Mouse (Mus musculus): ENCODE measurements around the gene Kif3c. TPM values are rescaled to one million over a fixed set of nuclear protein-coding genes. Genes with fewer than 3 reads are reported as not detected.
"Not testable (repeated sequence)": the region's sequence is repeated elsewhere in the genome, so short reads cannot be mapped to it uniquely, and the experiment has no call there.

Kif3c gene
- polyA plus RNA-seq, 1 experiment from 2014 or later: 5.9 TPM

- Histone ChIP-seq H3K9ac (ENCODE audit: low read depth, low read length) (no peak overlapping the region), H3K4me1 (ENCODE audit: control insufficient read depth, insufficient read depth, low read length) (no peaks in the 10 kb centered on the region), H3K4me3 (ENCODE audit: low read depth, low read length) (no peak overlapping the region), H3K4me2 (no peak overlapping the region), H3K9me3 (replicated peaks; ENCODE audit: control insufficient read depth, low read length) (no peaks in the 10 kb centered on the region), H3K27ac (ENCODE audit: low read depth, low read length) (no peak overlapping the region), H3K27me3 (ENCODE audit: control insufficient read depth, insufficient read depth, low read length) (no peaks in the 10 kb centered on the region), H3K36me3 (ENCODE audit: control insufficient read depth, insufficient read depth, low read length) (no peaks in the 10 kb centered on the region)
- 80% methylated on average over 2 of the region's 2 CpGs for WGBS (ENCODE audit: insufficient replicate concordance)
- ATAC-seq (replicated peaks; ENCODE audit: insufficient number of reproducible peaks, low FRiP score, low TSS enrichment): no peak
Measured at GRCm38 (mm10) chr12:3390071-3390470, 25.1 kb downstream of the Kif3c start.

GRCm38 (mm10) chr12:3390577-3391262 lies 25.8 kb downstream of the Kif3c start:
- no peaks in the 10 kb centered on the region for H3K27me3 ChIP-seq (ENCODE audit: control insufficient read depth, insufficient read depth, low read length)
- WGBS (ENCODE audit: insufficient replicate concordance): 31% methylated on average over 12 of the region's 12 CpGs
- H3K4me2 ChIP-seq: no peak overlapping the region
- no peak overlapping the region for H3K9ac ChIP-seq (ENCODE audit: low read depth, low read length)
- no peaks in the 10 kb centered on the region for H3K36me3 ChIP-seq (ENCODE audit: control insufficient read depth, insufficient read depth, low read length)
- no peaks in the 10 kb centered on the region for H3K9me3 ChIP-seq (replicated peaks; ENCODE audit: control insufficient read depth, low read length)
- H3K4me1 ChIP-seq (ENCODE audit: control insufficient read depth, insufficient read depth, low read length): no peaks in the 10 kb centered on the region
- no peak overlapping the region for H3K27ac ChIP-seq (ENCODE audit: low read depth, low read length)
- H3K4me3 ChIP-seq (ENCODE audit: low read depth, low read length): no peak overlapping the region
- ATAC-seq (replicated peaks; ENCODE audit: insufficient number of reproducible peaks, low FRiP score, low TSS enrichment): no peak; the same call in 1 of the 2 replicates

GRCm38 (mm10) chr12:3391276-3391675 lies 26.3 kb downstream of the Kif3c start:
- H3K27ac ChIP-seq (ENCODE audit: low read depth, low read length): no peak overlapping the region
- no peaks in the 10 kb centered on the region for H3K27me3 ChIP-seq (ENCODE audit: control insufficient read depth, insufficient read depth, low read length)
- H3K36me3 ChIP-seq (ENCODE audit: control insufficient read depth, insufficient read depth, low read length): no peaks in the 10 kb centered on the region
- no peaks in the 10 kb centered on the region for H3K9me3 ChIP-seq (replicated peaks; ENCODE audit: control insufficient read depth, low read length)
- 68% methylated on average over 1 of the region's 1 CpGs for WGBS (ENCODE audit: insufficient replicate concordance)
- no peaks in the 10 kb centered on the region for H3K4me1 ChIP-seq (ENCODE audit: control insufficient read depth, insufficient read depth, low read length)
- ATAC-seq (replicated peaks; ENCODE audit: insufficient number of reproducible peaks, low FRiP score, low TSS enrichment): no peak
- H3K4me2 ChIP-seq: no peak overlapping the region
- H3K9ac ChIP-seq (ENCODE audit: low read depth, low read length): no peak overlapping the region
- H3K4me3 ChIP-seq (ENCODE audit: low read depth, low read length): no peak overlapping the region

GRCm38 (mm10) chr12:3393140-3393539 lies 28.2 kb downstream of the Kif3c start:
- no peak overlapping the region for H3K4me3 ChIP-seq (ENCODE audit: low read depth, low read length)
- no peaks in the 10 kb centered on the region for H3K9me3 ChIP-seq (replicated peaks; ENCODE audit: control insufficient read depth, low read length)
- no peak overlapping the region for H3K27ac ChIP-seq (ENCODE audit: low read depth, low read length)
- no peaks in the 10 kb centered on the region for H3K4me1 ChIP-seq (ENCODE audit: control insufficient read depth, insufficient read depth, low read length)
- H3K27me3 ChIP-seq (ENCODE audit: control insufficient read depth, insufficient read depth, low read length): no peaks in the 10 kb centered on the region
- H3K9ac ChIP-seq (ENCODE audit: low read depth, low read length): no peak overlapping the region
- no peaks in the 10 kb centered on the region for H3K36me3 ChIP-seq (ENCODE audit: control insufficient read depth, insufficient read depth, low read length)
- ATAC-seq (replicated peaks; ENCODE audit: insufficient number of reproducible peaks, low FRiP score, low TSS enrichment): no peak
- WGBS (ENCODE audit: insufficient replicate concordance): 55% methylated on average over 4 of the region's 4 CpGs
- H3K4me2 ChIP-seq: no peak overlapping the region

GRCm38 (mm10) chr12:3396931-3397330 lies 32.0 kb downstream of the Kif3c start:
- no peaks in the 10 kb centered on the region for H3K9me3 ChIP-seq (replicated peaks; ENCODE audit: control insufficient read depth, low read length)
- no peaks in the 10 kb centered on the region; the same call in 1 of the 2 replicates for H3K36me3 ChIP-seq (ENCODE audit: control insufficient read depth, insufficient read depth, low read length)
- H3K27me3 ChIP-seq (ENCODE audit: control insufficient read depth, insufficient read depth, low read length): no peaks in the 10 kb centered on the region
- WGBS (ENCODE audit: insufficient replicate concordance): 88% methylated on average over 8 of the region's 8 CpGs
- no peak overlapping the region for H3K9ac ChIP-seq (ENCODE audit: low read depth, low read length)
- no peak overlapping the region for H3K4me3 ChIP-seq (ENCODE audit: low read depth, low read length)
- no peak overlapping the region for H3K27ac ChIP-seq (ENCODE audit: low read depth, low read length)
- no peak for ATAC-seq (replicated peaks; ENCODE audit: insufficient number of reproducible peaks, low FRiP score, low TSS enrichment)
- H3K4me1 ChIP-seq (ENCODE audit: control insufficient read depth, insufficient read depth, low read length): no peaks in the 10 kb centered on the region
- H3K4me2 ChIP-seq: no peak overlapping the region

- not testable (repeated sequence) for H3K4me3 ChIP-seq (ENCODE audit: low read depth, low read length); H3K4me2 ChIP-seq; ATAC-seq (replicated peaks; ENCODE audit: insufficient number of reproducible peaks, low FRiP score, low TSS enrichment); H3K4me1 ChIP-seq (ENCODE audit: control insufficient read depth, insufficient read depth, low read length); H3K27me3 ChIP-seq (ENCODE audit: control insufficient read depth, insufficient read depth, low read length); H3K9ac ChIP-seq (ENCODE audit: low read depth, low read length); H3K36me3 ChIP-seq (ENCODE audit: control insufficient read depth, insufficient read depth, low read length); H3K27ac ChIP-seq (ENCODE audit: low read depth, low read length); H3K9me3 ChIP-seq (replicated peaks; ENCODE audit: control insufficient read depth, low read length)
- WGBS (ENCODE audit: insufficient replicate concordance): 96% methylated on average over 3 of the region's 3 CpGs
Measured at GRCm38 (mm10) chr12:3405662-3406061, 40.7 kb downstream of the Kif3c start.

- no peak overlapping the region for H3K9ac ChIP-seq (ENCODE audit: low read depth, low read length)
- H3K4me2 ChIP-seq: no peak overlapping the region
- no peaks in the 10 kb centered on the region for H3K9me3 ChIP-seq (replicated peaks; ENCODE audit: control insufficient read depth, low read length)
- H3K4me3 ChIP-seq (ENCODE audit: low read depth, low read length): no peak overlapping the region
- no peak overlapping the region for H3K27ac ChIP-seq (ENCODE audit: low read depth, low read length)
- WGBS (ENCODE audit: insufficient replicate concordance): 88% methylated on average over 6 of the region's 6 CpGs
- no peak for ATAC-seq (replicated peaks; ENCODE audit: insufficient number of reproducible peaks, low FRiP score, low TSS enrichment)
- no peaks in the 10 kb centered on the region for H3K4me1 ChIP-seq (ENCODE audit: control insufficient read depth, insufficient read depth, low read length)
- H3K27me3 ChIP-seq (ENCODE audit: control insufficient read depth, insufficient read depth, low read length): no peaks in the 10 kb centered on the region
- H3K36me3 ChIP-seq (ENCODE audit: control insufficient read depth, insufficient read depth, low read length): no peaks in the 10 kb centered on the region
Measured at GRCm38 (mm10) chr12:3406585-3406984, 41.7 kb downstream of the Kif3c start.

GRCm38 (mm10) chr12:3414956-3415355 lies 50.0 kb downstream of the Kif3c start:
- no peaks in the 10 kb centered on the region for H3K4me1 ChIP-seq (ENCODE audit: control insufficient read depth, insufficient read depth, low read length)
- WGBS (ENCODE audit: insufficient replicate concordance): 91% methylated on average over 4 of the region's 4 CpGs
- H3K36me3 ChIP-seq (ENCODE audit: control insufficient read depth, insufficient read depth, low read length): peaks cover 5% of the 10 kb centered on the region; the same call in 1 of the 2 replicates
- no peak for ATAC-seq (replicated peaks; ENCODE audit: insufficient number of reproducible peaks, low FRiP score, low TSS enrichment)
- no peaks in the 10 kb centered on the region for H3K9me3 ChIP-seq (replicated peaks; ENCODE audit: control insufficient read depth, low read length)
- H3K9ac ChIP-seq (ENCODE audit: low read depth, low read length): no peak overlapping the region
- H3K4me2 ChIP-seq: no peak overlapping the region
- H3K27me3 ChIP-seq (ENCODE audit: control insufficient read depth, insufficient read depth, low read length): no peaks in the 10 kb centered on the region
- H3K4me3 ChIP-seq (ENCODE audit: low read depth, low read length): no peak overlapping the region
- H3K27ac ChIP-seq (ENCODE audit: low read depth, low read length): no peak overlapping the region

- Histone ChIP-seq H3K9me3 (replicated peaks; ENCODE audit: control insufficient read depth, low read length) (no peaks in the 10 kb centered on the region), H3K27me3 (ENCODE audit: control insufficient read depth, insufficient read depth, low read length) (no peaks in the 10 kb centered on the region), H3K4me3 (ENCODE audit: low read depth, low read length) (no peak overlapping the region), H3K4me1 (ENCODE audit: control insufficient read depth, insufficient read depth, low read length) (no peaks in the 10 kb centered on the region; the same call in 1 of the 2 replicates), H3K36me3 (ENCODE audit: control insufficient read depth, insufficient read depth, low read length) (peaks cover 7% of the 10 kb centered on the region), H3K9ac (ENCODE audit: low read depth, low read length) (no peak overlapping the region), H3K27ac (ENCODE audit: low read depth, low read length) (no peak overlapping the region), H3K4me2 (no peak overlapping the region)
- no peak for ATAC-seq (replicated peaks; ENCODE audit: insufficient number of reproducible peaks, low FRiP score, low TSS enrichment)
- WGBS (ENCODE audit: insufficient replicate concordance): 88% methylated on average over 3 of the region's 3 CpGs
Measured at GRCm38 (mm10) chr12:3418761-3419160, 53.8 kb downstream of the Kif3c start.
